24 mouse cellular contexts compared by ENCODE assay signal in the genomic region with DNA sequence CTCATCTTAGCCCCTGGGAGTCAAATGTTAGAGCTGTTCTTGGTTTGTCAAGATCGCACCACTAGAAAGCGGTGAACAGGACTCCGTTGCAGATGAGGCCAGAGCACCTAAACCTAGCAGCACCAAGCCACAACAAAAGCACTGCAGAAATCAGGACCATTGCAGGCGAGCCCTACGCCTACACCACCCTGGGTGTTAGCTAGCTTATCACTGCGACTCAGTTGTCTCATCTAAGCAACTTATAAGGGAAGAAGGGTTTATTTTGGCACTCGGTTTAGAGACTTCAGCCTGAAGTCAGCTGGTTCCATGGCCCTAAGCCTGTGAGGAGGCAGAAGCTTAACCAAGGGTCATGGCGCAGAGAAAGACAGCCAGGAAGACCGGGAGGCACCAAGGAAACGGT. TPM values are rescaled to one million over a fixed set of nuclear protein-coding genes. Genes with fewer than 3 reads are reported as not detected.
"Had no signal": no experiment of that assay in that cellular context is flagged by ENCODE, and none has a peak within 500 bp of the region (broad histone marks: within the 10 kb centered on the region; RNA-seq: fewer than 3 reads in every experiment).

No protein-coding gene starts in this region.

- H3K4me2 ChIP-seq: heart, embryonic 11.5 days; heart, embryonic 13.5 days; heart, embryonic 15.5 days; hindbrain, embryonic 14.5 days; intestine, embryonic 15.5 days; limb, embryonic 12.5 days had no signal

- H3K36me3 ChIP-seq: heart, embryonic 15.5 days; intestine, embryonic 15.5 days had no signal

- H3K9ac ChIP-seq: heart, embryonic 13.5 days; heart, embryonic 15.5 days; hindbrain, embryonic 14.5 days; intestine, embryonic 15.5 days; limb, embryonic 12.5 days had no signal

- H3K27me3 ChIP-seq: limb, embryonic 12.5 days had no signal

- H3K27ac ChIP-seq: heart, adult 2 months; heart, embryonic 13.5 days; heart, embryonic 15.5 days; hindbrain, embryonic 14.5 days; intestine, embryonic 15.5 days; layer of hippocampus, adult 2 months; left cerebral cortex, adult 2 months; limb, embryonic 10.5 days; limb, embryonic 12.5 days had no signal

- H3K4me3 ChIP-seq: heart, adult 2 months; heart, embryonic 13.5 days; heart, embryonic 15.5 days; intestine, embryonic 15.5 days; layer of hippocampus, adult 2 months; left cerebral cortex, adult 2 months; limb, embryonic 10.5 days; limb, embryonic 12.5 days had no signal

- H3K9me3 ChIP-seq: heart, embryonic 13.5 days; heart, embryonic 15.5 days; intestine, embryonic 15.5 days; limb, embryonic 10.5 days; limb, embryonic 12.5 days had no signal

- DNase-seq: gastrocnemius, postnatal 14 days; gastrocnemius, postnatal 36 days; heart, adult 11 months; heart, adult 2 months; heart, postnatal 14 days; heart, postnatal 36 days; kidney, adult 18-20 months; kidney, adult 8-10 months; kidney, postnatal 10 days; kidney, postnatal 25 days; kidney, postnatal 4 days; liver had no signal

- ATAC-seq: hindbrain, embryonic 16.5 days; inflammation-experienced regulatory T-cells, adult 6 months; intestine, embryonic 15.5 days; intestine, postnatal 0 days had no signal

RNA-seq across cellular contexts. Expression of gene Mrc2, which starts 3.6 kb away (rescaled TPM):
- polyA plus RNA-seq: inflammation-experienced regulatory T-cells, adult 6 months had no signal
